Mouse (Mus musculus) hindbrain, embryonic 11.5 days (tissue): ENCODE measurements around the gene Mcee. TPM values are rescaled to one million over a fixed set of nuclear protein-coding genes. Genes with fewer than 3 reads are reported as not detected.

Experiments used
- ATAC-seq: fragments of 200-750 bp; cut with Nextera tagmentation; 2 replicates; pipeline ENCODE4 v1.8.0; 2017; ENCODE audit warnings: mild to moderate bottlenecking, moderate TSS enrichment, moderate library complexity; ENCODE audit not compliant: low FRiP score
- DNase-seq: peaks from one replicate; pipeline ENCODE4 v3.0.0-alpha.2; 2015; ENCODE audit warnings: low spot score
- H3K27ac ChIP-seq: fragments of 300-500 bp; sonication (generic); 2 replicates; pipeline ENCODE4 v1.5.1; 2014; ENCODE audit warnings: mild to moderate bottlenecking, low read depth, low read length
- H3K27me3 ChIP-seq: fragments of 300-500 bp; sonication (generic); 2 replicates; pipeline ENCODE4 v1.6.1; 2014; ENCODE audit warnings: mild to moderate bottlenecking, low read length, moderate library complexity, mixed read lengths; ENCODE audit not compliant: control insufficient read depth, insufficient read depth
- H3K36me3 ChIP-seq: fragments of 300-500 bp; sonication (generic); 2 replicates; pipeline ENCODE4 v1.6.1; 2014; ENCODE audit warnings: mild to moderate bottlenecking, low read length, moderate library complexity, mixed read lengths; ENCODE audit not compliant: control insufficient read depth, insufficient read depth
- H3K4me1 ChIP-seq: fragments of 300-500 bp; sonication (generic); replicated peaks from 2 replicates; pipeline ENCODE4 v1.6.1; 2014; ENCODE audit warnings: low read length, mixed read lengths; ENCODE audit not compliant: control insufficient read depth, insufficient read depth
- H3K4me2 ChIP-seq: fragments of 300-500 bp; sonication (generic); replicated peaks from 2 replicates; pipeline ENCODE4 v1.6.1; 2014; ENCODE audit warnings: mild to moderate bottlenecking, low read depth, low read length
- H3K4me3 ChIP-seq: fragments of 300-500 bp; sonication (generic); 2 replicates; pipeline ENCODE4 v1.5.1; 2014; ENCODE audit warnings: low read depth, low read length
- H3K9ac ChIP-seq: fragments of 300-500 bp; sonication (generic); 2 replicates; pipeline ENCODE4 v1.6.1; 2014; ENCODE audit warnings: low read depth, low read length
- H3K9me3 ChIP-seq: fragments of 300-500 bp; sonication (generic); 2 replicates; pipeline ENCODE4 v1.6.1; 2016; ENCODE audit warnings: low read length; ENCODE audit not compliant: control insufficient read depth
- WGBS: fragments of 180-500 bp; shearing (Covaris S2); extraction: QIAGEN DNeasy Blood & Tissue Kit; methylation state at CpG from one replicate; pipeline ENCODE4 v1.1.7; 2014; 5-methylcytosine and 5-hydroxymethylcytosine counted together
- polyA plus RNA-seq: library from polyadenylated mRNA; unstranded; fragments of >200 nt; fragmentation: Nextera tagmentation; extraction: Ambion mirVana; gene quantifications from 2 replicates; pipeline ENCODE4 v1.2.1, GENCODE M21; 2014

Mcee gene
- polyA plus RNA-seq, result 37.4 and 37.5 TPM in 2 replicates

- H3K9me3 ChIP-seq, result no peaks in the 10 kb centered on the region
- ATAC-seq, result peak; percentile 99
- H3K27ac ChIP-seq, result peak within 1 kb of the TSS; percentile 27; the same call in 1 of the 2 replicates
- no peaks in the 10 kb centered on the region for H3K36me3 ChIP-seq
- peak; percentile 95 for DNase-seq
- H3K4me1 ChIP-seq, result no peaks in the 10 kb centered on the region
- H3K4me3 ChIP-seq, result peak within 1 kb of the TSS; percentile 70
- H3K9ac ChIP-seq, result peak within 1 kb of the TSS; percentile 75
- H3K4me2 ChIP-seq, result peak within 1 kb of the TSS; percentile 75
- H3K27me3 ChIP-seq, result no peaks in the 10 kb centered on the region
- WGBS, result under 1% methylated on average over 54 of the region's 54 CpGs
Observed at GRCm38 (mm10) chr7:64392122-64392818, at the start of gene Mcee, which contains the start of gene Mphosph10. Mcee (plus strand) TSS chr7:64392607. Mphosph10 (minus strand) TSS chr7:64392268.

- Histone ChIP-seq H3K4me2 (no peak overlapping the region), H3K4me1 (no peaks in the 10 kb centered on the region), H3K27ac (no peak overlapping the region), H3K36me3 (0 out of 2 replicates have a peak, but pooled peaks cover 3% of the 10 kb centered on the region), H3K9ac (no peak overlapping the region), H3K4me3 (no peak overlapping the region), H3K27me3 (no peaks in the 10 kb centered on the region), H3K9me3 (no peaks in the 10 kb centered on the region)
- DNase-seq (no peak), ATAC-seq (no peak)
- 93% methylated on average over 1 of the region's 1 CpGs for WGBS
Observed at GRCm38 (mm10) chr7:64347813-64348212, 44.6 kb upstream of the Mcee start.

- no peaks in the 10 kb centered on the region for H3K27me3 ChIP-seq
- 0 out of 2 replicates have a peak, but pooled peaks cover 3% of the 10 kb centered on the region for H3K36me3 ChIP-seq
- no peak for DNase-seq
Observed at GRCm38 (mm10) chr7:64349147-64349861, 43.1 kb upstream of the Mcee start.

GRCm38 (mm10) chr7:64351087-64351486 is 41.3 kb upstream of the Mcee start:
- 85% methylated on average over 4 of the region's 4 CpGs for WGBS
- Histone ChIP-seq H3K4me1 (no peaks in the 10 kb centered on the region), H3K27ac (no peak overlapping the region), H3K36me3 (0 out of 2 replicates have a peak, but pooled peaks cover 3% of the 10 kb centered on the region), H3K9me3 (no peaks in the 10 kb centered on the region), H3K27me3 (no peaks in the 10 kb centered on the region), H3K4me2 (no peak overlapping the region), H3K9ac (no peak overlapping the region), H3K4me3 (no peak overlapping the region)
- no peak for ATAC-seq
- no peak for DNase-seq

More at GRCm38 (mm10) chr7:64349147-64349861, 43.1 kb upstream of the Mcee start:
- H3K4me1 ChIP-seq, result no peaks in the 10 kb centered on the region
- no peaks in the 10 kb centered on the region for H3K9me3 ChIP-seq
- H3K4me2 ChIP-seq, result no peak overlapping the region
- ATAC-seq, result no peak
- 92% methylated on average over 15 of the region's 15 CpGs for WGBS
- H3K4me3 ChIP-seq, result no peak overlapping the region
- H3K27ac ChIP-seq, result no peak overlapping the region
- no peak overlapping the region for H3K9ac ChIP-seq

- H3K27me3 ChIP-seq, result no peaks in the 10 kb centered on the region
- no peak overlapping the region for H3K27ac ChIP-seq
- H3K36me3 ChIP-seq, result no peaks in the 10 kb centered on the region
- no peaks in the 10 kb centered on the region for H3K9me3 ChIP-seq
- no peaks in the 10 kb centered on the region for H3K4me1 ChIP-seq
- WGBS, result 51% methylated on average over 14 of the region's 14 CpGs
- DNase-seq (no peak), ATAC-seq (no peak)
- H3K9ac ChIP-seq, result no peak overlapping the region
- H3K4me2 ChIP-seq, result no peak overlapping the region
- H3K4me3 ChIP-seq, result no peak overlapping the region
Observed at GRCm38 (mm10) chr7:64354206-64354605, 38.2 kb upstream of the Mcee start.

GRCm38 (mm10) chr7:64356661-64357060 is 35.7 kb upstream of the Mcee start:
- Histone ChIP-seq H3K36me3 (no peaks in the 10 kb centered on the region), H3K4me1 (no peaks in the 10 kb centered on the region), H3K9me3 (no peaks in the 10 kb centered on the region), H3K4me3 (no peak overlapping the region), H3K27ac (no peak overlapping the region), H3K4me2 (no peak overlapping the region), H3K27me3 (no peaks in the 10 kb centered on the region), H3K9ac (no peak overlapping the region)
- DNase-seq (no peak), ATAC-seq (no peak)
- WGBS, result 83% methylated on average over 5 of the region's 5 CpGs

GRCm38 (mm10) chr7:64357405-64357804 is 35.0 kb upstream of the Mcee start:
- DNase-seq (no peak), ATAC-seq (no peak)
- Histone ChIP-seq H3K4me1 (no peaks in the 10 kb centered on the region), H3K27me3 (no peaks in the 10 kb centered on the region), H3K27ac (no peak overlapping the region), H3K36me3 (no peaks in the 10 kb centered on the region), H3K4me2 (no peak overlapping the region), H3K9me3 (no peaks in the 10 kb centered on the region), H3K4me3 (no peak overlapping the region), H3K9ac (no peak overlapping the region)
- WGBS, result 93% methylated on average over 9 of the region's 9 CpGs

- Histone ChIP-seq H3K9ac (no peak overlapping the region), H3K4me3 (no peak overlapping the region), H3K9me3 (no peaks in the 10 kb centered on the region), H3K27me3 (no peaks in the 10 kb centered on the region), H3K27ac (no peak overlapping the region), H3K36me3 (no peaks in the 10 kb centered on the region), H3K4me1 (no peaks in the 10 kb centered on the region), H3K4me2 (no peak overlapping the region)
- 87% methylated on average over 6 of the region's 6 CpGs for WGBS
- ATAC-seq (no peak), DNase-seq (no peak)
Observed at GRCm38 (mm10) chr7:64358666-64359065, 33.7 kb upstream of the Mcee start.
